Mouse (Mus musculus) thymus, adult 2 months (tissue): ENCODE measurements at regions not wholly inside any gene's neighbourhood (a gene's known extent, or its start where the extent isn't known, plus 50 kb on each side); places are given as distances from the start of the nearest gene placed in this dataset.

Source experiments
- CTCF ChIP-seq: fragments of 200-500 bp; IDR thresholded peaks from 2 replicates; pipeline ENCODE4 v1.5.1; 2012; ENCODE audit warnings: mild to moderate bottlenecking, control low read depth, low read length, moderate library complexity, borderline replicate concordance; ENCODE audit not compliant: control insufficient read depth, poor library complexity, insufficient read depth; ENCODE audit errors: extremely low read depth
- POLR2A ChIP-seq: fragments of 200-500 bp; IDR thresholded peaks from 2 replicates; pipeline ENCODE4 v1.6.1; 2012; ENCODE audit warnings: mild to moderate bottlenecking, low read length, control low read depth, moderate library complexity; ENCODE audit not compliant: control insufficient read depth, poor library complexity, insufficient read depth; ENCODE audit errors: extremely low read depth

DNA sequence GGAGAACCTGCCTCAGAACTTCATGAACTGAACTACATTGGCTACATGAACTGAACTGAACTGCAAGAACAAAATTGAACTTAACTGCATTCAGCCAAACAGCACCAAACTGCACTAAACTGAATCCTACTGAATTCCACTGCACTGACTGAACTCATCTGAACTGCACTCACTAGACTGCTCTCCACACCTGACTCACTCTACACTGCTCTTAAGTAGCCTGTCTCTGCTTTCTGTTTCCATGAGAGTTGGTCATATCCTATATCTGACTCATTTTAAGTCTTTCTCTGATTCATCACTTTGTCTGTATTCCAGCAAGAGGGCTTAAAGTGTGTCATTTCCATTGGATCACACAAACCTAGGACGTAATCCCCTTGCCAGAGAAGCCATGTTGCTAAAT is 490.1 kb downstream of the Prdm13 start:
- TF ChIP-seq POLR2A (no peak), CTCF (no peak)
